Mouse (Mus musculus): ENCODE measurements around the gene Zfp820. TPM values are rescaled to one million over a fixed set of nuclear protein-coding genes. Genes with fewer than 3 reads are reported as not detected.

The Zfp820 gene
- total and polyA plus RNA-seq, 3 experiments: not detected

GRCm38 (mm10) chr17:21770336-21770735, 75.2 kb downstream of the Zfp820 start:
- no peaks in the 10 kb centered on the region for H3K27me3 ChIP-seq (replicated peaks)
- in situ Hi-C loops (cut with MboI; ENCODE audit: low pct_ligation_motif_present, low pct_unique_long_range_greater_than_20kb, low sequenced_read_pairs): no loop called here
- no peaks in the 10 kb centered on the region for H3K36me3 ChIP-seq (replicated peaks in 1 of 2; ENCODE audit: control insufficient read depth in 1 of 2, insufficient read depth in 1 of 2, low read length in 1 of 2)
- H3K4me2 ChIP-seq (ENCODE audit: insufficient read depth, low read depth, poor library complexity, severe bottlenecking): no peak overlapping the region
- H3K9ac ChIP-seq (ENCODE audit: insufficient read depth, low read depth): no peak overlapping the region
- dilution Hi-C loops (cut with MboI; ENCODE audit: extremely low pct_ligation_motif_present, extremely low pct_unique_long_range_greater_than_20kb, low sequenced_read_pairs): no loop called here
- H3K4me3 ChIP-seq (replicated peaks in 1 of 3; ENCODE audit: low read depth in 2 of 3, low read length in 2 of 3, poor library complexity in 1 of 3): no peak overlapping the region
- no peaks in the 10 kb centered on the region for H3K4me1 ChIP-seq (ENCODE audit: control insufficient read depth in 1 of 2, insufficient read depth in 2 of 2)
- DNase-seq (ENCODE audit: extremely low read depth): no peak
- TF ChIP-seq TBP (conservative IDR thresholded peaks at IDR 0.05; ENCODE audit: low read depth, low read length) (no peak), ZC3H11A (IDR thresholded peaks at IDR 0.05; ENCODE audit: low read depth, low read length) (no peak), MAFK (IDR thresholded peaks at IDR 0.05; ENCODE audit: insufficient replicate concordance, low read length) (peak; percentile 65; the same call in 1 of the 2 replicates)
- no peak overlapping the region for H3K27ac ChIP-seq (ENCODE audit: insufficient read depth, low read depth)
- peaks cover 2% of the 10 kb centered on the region for H3K9me3 ChIP-seq (replicated peaks; ENCODE audit: low read length)
- H3K79me2 ChIP-seq (replicated peaks; ENCODE audit: control insufficient read depth, extremely low read depth, insufficient read depth, poor library complexity, severe bottlenecking): no peaks in the 10 kb centered on the region

Other genes with a start within 250 kb of the Zfp820 start
- gene Zfp983, start 195.1 kb downstream of the Zfp820 start, total RNA-seq (2012; rRNA removed): 0.93 and 1.1 TPM in 2 replicates
- 2.1 and 2.3 TPM in 2 replicates for gene Zfp983, start 195.1 kb downstream of the Zfp820 start, total RNA-seq (2014; rRNA removed)
- gene Zfp983, start 195.1 kb downstream of the Zfp820 start, polyA plus RNA-seq (2012; ENCODE audit: insufficient read length, low read depth): 0.87 and 1.1 TPM in 2 replicates
- gene Gm10226, start 153.9 kb downstream of the Zfp820 start, total RNA-seq (2012; rRNA removed): 1.2 and 3.1 TPM in 2 replicates
- gene Gm10226, start 153.9 kb downstream of the Zfp820 start, total RNA-seq (2014; rRNA removed): 5.5 and 5.8 TPM in 2 replicates
- 4.8 TPM in 1 of 2 replicates, not detected in the other for gene Gm10226, start 153.9 kb downstream of the Zfp820 start, polyA plus RNA-seq (2012; ENCODE audit: insufficient read length, low read depth)
- 1.4 and 1.6 TPM in 2 replicates for gene Zfp760, start 138.0 kb downstream of the Zfp820 start, total RNA-seq (2012; rRNA removed)
- gene Zfp760, start 138.0 kb downstream of the Zfp820 start, total RNA-seq (2014; rRNA removed): 3.5 and 3.8 TPM in 2 replicates
- gene Zfp760, start 138.0 kb downstream of the Zfp820 start, polyA plus RNA-seq (2012; ENCODE audit: insufficient read length, low read depth): 1.2 TPM in 2 replicates
- gene Zfp229, start 115.0 kb downstream of the Zfp820 start, total RNA-seq (2012; rRNA removed): 2.6 and 2.9 TPM in 2 replicates
- 5.1 and 5.5 TPM in 2 replicates for gene Zfp229, start 115.0 kb downstream of the Zfp820 start, total RNA-seq (2014; rRNA removed)
- gene Zfp229, start 115.0 kb downstream of the Zfp820 start, polyA plus RNA-seq (2012; ENCODE audit: insufficient read length, low read depth): 1.9 and 4.4 TPM in 2 replicates
- gene Zfp995, start 64.2 kb upstream of the Zfp820 start, total RNA-seq (2012; rRNA removed): not detected in 2 replicates
- gene Zfp995, start 64.2 kb upstream of the Zfp820 start, total RNA-seq (2014; rRNA removed): not detected in 2 replicates
- 1.0 and 1.5 TPM in 2 replicates for gene Zfp995, start 64.2 kb upstream of the Zfp820 start, polyA plus RNA-seq (2012; ENCODE audit: insufficient read length, low read depth)
- 4.0 and 4.6 TPM in 2 replicates for gene Zfp942, start 116.7 kb upstream of the Zfp820 start, total RNA-seq (2012; rRNA removed)
- gene Zfp942, start 116.7 kb upstream of the Zfp820 start, total RNA-seq (2014; rRNA removed): 10.8 and 12.7 TPM in 2 replicates
- gene Zfp942, start 116.7 kb upstream of the Zfp820 start, polyA plus RNA-seq (2012; ENCODE audit: insufficient read length, low read depth): 4.2 and 5.1 TPM in 2 replicates
- 3.3 and 3.9 TPM in 2 replicates for gene Zfp943, start 116.8 kb upstream of the Zfp820 start, total RNA-seq (2012; rRNA removed)
- 11.7 and 11.9 TPM in 2 replicates for gene Zfp943, start 116.8 kb upstream of the Zfp820 start, total RNA-seq (2014; rRNA removed)
- gene Zfp943, start 116.8 kb upstream of the Zfp820 start, polyA plus RNA-seq (2012; ENCODE audit: insufficient read length, low read depth): 4.4 and 5.0 TPM in 2 replicates

All from CH12.LX (cell line).